Mouse (Mus musculus): ENCODE measurements around the gene Yipf2. TPM values are rescaled to one million over a fixed set of nuclear protein-coding genes. Genes with fewer than 3 reads are reported as not detected.
A peak's percentile ranks its signal among the peaks of the same experiment; 100 is the strongest.

The Yipf2 gene
- total and polyA plus RNA-seq, 2 experiments: 24.6 to 43.9 TPM

GRCm38 (mm10) chr9:21617066-21617465 lies 24.4 kb upstream of the Yipf2 start:
- Histone ChIP-seq H3K4me3 (ENCODE audit: insufficient read depth, low read depth, low read length) (peak overlapping the region; percentile 90), H3K4me1 (ENCODE audit: control insufficient read depth, insufficient read depth, low read length) (peaks cover 4% of the 10 kb centered on the region), H3K9ac (ENCODE audit: low read depth, low read length) (peak overlapping the region; percentile 49), H3K27ac (replicated peaks; ENCODE audit: insufficient read depth, low read depth, low read length) (peak overlapping the region; percentile 13; the same call in 1 of the 2 replicates), H3K27me3 (ENCODE audit: control insufficient read depth, insufficient read depth, low read length) (no peaks in the 10 kb centered on the region), H3K36me3 (ENCODE audit: control insufficient read depth, insufficient read depth, low read length) (no peaks in the 10 kb centered on the region), H3K79me2 (ENCODE audit: control insufficient read depth, insufficient read depth, low read length) (peaks cover 28% of the 10 kb centered on the region; the same call in 1 of the 2 replicates)
- TF ChIP-seq CTCF (IDR thresholded peaks at IDR 0.05; ENCODE audit: low read depth, low read length): no peak
- no peak for TF ChIP-seq POLR2A (IDR thresholded peaks at IDR 0.05; ENCODE audit: extremely low read depth, insufficient read depth, low read length)
- 3% methylated on average over 10 of the region's 10 CpGs for WGBS
- DNase-seq (ENCODE audit: extremely low read depth, low read depth, low spot score): peak; percentile 35

GRCm38 (mm10) chr9:21616232-21616781 lies 23.7 kb upstream of the Yipf2 start:
- peaks cover 4% of the 10 kb centered on the region for H3K4me1 ChIP-seq (ENCODE audit: control insufficient read depth, insufficient read depth, low read length)
- no peaks in the 10 kb centered on the region for H3K27me3 ChIP-seq (ENCODE audit: control insufficient read depth, insufficient read depth, low read length)
- H3K27ac ChIP-seq (replicated peaks; ENCODE audit: insufficient read depth, low read depth, low read length): peak overlapping the region; percentile 86
- no peaks in the 10 kb centered on the region for H3K36me3 ChIP-seq (ENCODE audit: control insufficient read depth, insufficient read depth, low read length)
- WGBS: under 1% methylated on average over 56 of the region's 57 CpGs
- peak overlapping the region; percentile 90 for H3K4me3 ChIP-seq (ENCODE audit: insufficient read depth, low read depth, low read length)
- H3K79me2 ChIP-seq (ENCODE audit: control insufficient read depth, insufficient read depth, low read length): peaks cover 26% of the 10 kb centered on the region; the same call in 1 of the 2 replicates
- DNase-seq (ENCODE audit: extremely low read depth, low read depth, low spot score): peak; percentile 56
- TF ChIP-seq POLR2A (IDR thresholded peaks at IDR 0.05; ENCODE audit: extremely low read depth, insufficient read depth, low read length): no peak
- no peak for TF ChIP-seq CTCF (IDR thresholded peaks at IDR 0.05; ENCODE audit: low read depth, low read length)
- peak overlapping the region; percentile 88 for H3K9ac ChIP-seq (ENCODE audit: low read depth, low read length)

- TF ChIP-seq CTCF (IDR thresholded peaks at IDR 0.05; ENCODE audit: low read depth, low read length) (no peak), POLR2A (IDR thresholded peaks at IDR 0.05; ENCODE audit: extremely low read depth, insufficient read depth, low read length) (peak; percentile 72)
- Histone ChIP-seq H3K4me1 (ENCODE audit: control insufficient read depth, insufficient read depth, low read length) (peaks cover 4% of the 10 kb centered on the region), H3K27me3 (ENCODE audit: control insufficient read depth, insufficient read depth, low read length) (no peaks in the 10 kb centered on the region), H3K79me2 (ENCODE audit: control insufficient read depth, insufficient read depth, low read length) (peaks cover 20% of the 10 kb centered on the region; the same call in 1 of the 2 replicates), H3K4me3 (ENCODE audit: insufficient read depth, low read depth, low read length) (peak within 1 kb of the TSS; percentile 90), H3K27ac (replicated peaks; ENCODE audit: insufficient read depth, low read depth, low read length) (peak within 1 kb of the TSS; percentile 86), H3K36me3 (ENCODE audit: control insufficient read depth, insufficient read depth, low read length) (no peaks in the 10 kb centered on the region), H3K9ac (ENCODE audit: low read depth, low read length) (peak within 1 kb of the TSS; percentile 88)
- 2% methylated on average over 44 of the region's 45 CpGs for WGBS
- DNase-seq (ENCODE audit: extremely low read depth, low read depth, low spot score): peak; percentile 89
Measured at GRCm38 (mm10) chr9:21615617-21616231, 23.1 kb upstream of the Yipf2 start, which contains the start of gene Smarca4. Gene Smarca4, plus strand, starts transcription at chr9:21616169.

GRCm38 (mm10) chr9:21614864-21615616 lies 22.4 kb upstream of the Yipf2 start:
- TF ChIP-seq POLR2A (IDR thresholded peaks at IDR 0.05; ENCODE audit: extremely low read depth, insufficient read depth, low read length): no peak
- no peak for TF ChIP-seq CTCF (IDR thresholded peaks at IDR 0.05; ENCODE audit: low read depth, low read length)
- Histone ChIP-seq H3K9ac (ENCODE audit: low read depth, low read length) (peak overlapping the region; percentile 74), H3K36me3 (ENCODE audit: control insufficient read depth, insufficient read depth, low read length) (no peaks in the 10 kb centered on the region), H3K79me2 (ENCODE audit: control insufficient read depth, insufficient read depth, low read length) (peaks cover 18% of the 10 kb centered on the region; the same call in 1 of the 2 replicates), H3K4me1 (ENCODE audit: control insufficient read depth, insufficient read depth, low read length) (peaks cover 4% of the 10 kb centered on the region), H3K27ac (replicated peaks; ENCODE audit: insufficient read depth, low read depth, low read length) (peak overlapping the region; percentile 80), H3K27me3 (ENCODE audit: control insufficient read depth, insufficient read depth, low read length) (no peaks in the 10 kb centered on the region), H3K4me3 (ENCODE audit: insufficient read depth, low read depth, low read length) (peak overlapping the region; percentile 66)
- WGBS: 68% methylated on average over 15 of the region's 15 CpGs
- DNase-seq (ENCODE audit: extremely low read depth, low read depth, low spot score): no peak

- whole genome bisulfite sequencing: 91% methylated on average over 1 of the region's 1 CpGs
- Histone ChIP-seq H3K4me3 (ENCODE audit: insufficient read depth, low read depth, low read length) (no peak overlapping the region), H3K27ac (replicated peaks; ENCODE audit: insufficient read depth, low read depth, low read length) (no peak overlapping the region), H3K9ac (ENCODE audit: low read depth, low read length) (no peak overlapping the region), H3K4me1 (ENCODE audit: control insufficient read depth, insufficient read depth, low read length) (no peaks in the 10 kb centered on the region), H3K27me3 (ENCODE audit: control insufficient read depth, insufficient read depth, low read length) (no peaks in the 10 kb centered on the region), H3K36me3 (ENCODE audit: control insufficient read depth, insufficient read depth, low read length) (no peaks in the 10 kb centered on the region), H3K79me2 (ENCODE audit: control insufficient read depth, insufficient read depth, low read length) (no peaks in the 10 kb centered on the region)
- DNase-seq (ENCODE audit: extremely low read depth, low read depth, low spot score): no peak
- no peak for TF ChIP-seq POLR2A (IDR thresholded peaks at IDR 0.05; ENCODE audit: extremely low read depth, insufficient read depth, low read length)
- TF ChIP-seq CTCF (IDR thresholded peaks at IDR 0.05; ENCODE audit: low read depth, low read length): no peak
Measured at GRCm38 (mm10) chr9:21609861-21610260, 17.2 kb upstream of the Yipf2 start.
